Mouse (Mus musculus): ENCODE data around the gene Sphk2.

GRCm38 (mm10) chr7:45701607-45702006 is 16.2 kb downstream of the Sphk2 start:
- no peak for TF ChIP-seq CTCF (IDR thresholded peaks at IDR 0.05; ENCODE audit: control insufficient read depth, insufficient read depth, insufficient read length)
- TF ChIP-seq USF1 (IDR thresholded peaks at IDR 0.05; ENCODE audit: low read depth), result no peak
- TF ChIP-seq MYOD1 (IDR thresholded peaks at IDR 0.05; ENCODE audit: control insufficient read depth, insufficient read length, low read depth), result no peak
- no peak for TF ChIP-seq MAX (IDR thresholded peaks at IDR 0.05)
- no peak for TF ChIP-seq CEBPB (IDR thresholded peaks at IDR 0.05; ENCODE audit: low read depth)
- no peak for TF ChIP-seq MYOG (IDR thresholded peaks at IDR 0.05; ENCODE audit: control insufficient read depth, extremely low read depth, insufficient read length)
